Mouse (Mus musculus): ENCODE data around the gene Npm3. TPM values are rescaled to one million over a fixed set of nuclear protein-coding genes. Genes with fewer than 3 reads are reported as not detected.
A peak's percentile ranks its signal among the peaks of the same experiment; 100 is the strongest.

Npm3 gene
- polyA plus RNA-seq, 1 experiment from 2014 or later: 7.4 TPM

- DNase-seq (ENCODE audit: low spot score): no peak
- Histone ChIP-seq H3K4me1 (replicated peaks; ENCODE audit: control insufficient read depth, insufficient read depth, low read length) (no peaks in the 10 kb centered on the region; the same call in 1 of the 2 replicates), H3K9ac (ENCODE audit: low read depth, low read length) (no peak overlapping the region), H3K27ac (ENCODE audit: low read depth, low read length) (no peak overlapping the region), H3K27me3 (ENCODE audit: control insufficient read depth, insufficient read depth, low read length) (no peaks in the 10 kb centered on the region), H3K4me2 (replicated peaks; ENCODE audit: low read depth, low read length) (no peak overlapping the region), H3K4me3 (ENCODE audit: low read depth, low read length) (no peak overlapping the region), H3K9me3 (ENCODE audit: control insufficient read depth, low read length) (no peaks in the 10 kb centered on the region), H3K36me3 (ENCODE audit: control insufficient read depth, insufficient read depth, low read length) (peaks cover 12% of the 10 kb centered on the region; the same call in 1 of the 2 replicates)
- 78% methylated on average over 2 of the region's 2 CpGs for WGBS
- ATAC-seq (ENCODE audit: low FRiP score): no peak
Observed at GRCm38 (mm10) chr19:45775486-45775885, 26.1 kb upstream of the Npm3 start.

GRCm38 (mm10) chr19:45771501-45771900, 22.1 kb upstream of the Npm3 start:
- DNase-seq (ENCODE audit: low spot score) (no peak), ATAC-seq (ENCODE audit: low FRiP score) (no peak)
- H3K4me3 ChIP-seq (ENCODE audit: low read depth, low read length): no peak overlapping the region
- H3K4me2 ChIP-seq (replicated peaks; ENCODE audit: low read depth, low read length): no peak overlapping the region
- WGBS: 96% methylated on average over 5 of the region's 5 CpGs
- no peaks in the 10 kb centered on the region for H3K27me3 ChIP-seq (ENCODE audit: control insufficient read depth, insufficient read depth, low read length)
- no peaks in the 10 kb centered on the region for H3K9me3 ChIP-seq (ENCODE audit: control insufficient read depth, low read length)
- no peak overlapping the region for H3K27ac ChIP-seq (ENCODE audit: low read depth, low read length)
- no peak overlapping the region for H3K9ac ChIP-seq (ENCODE audit: low read depth, low read length)
- H3K36me3 ChIP-seq (ENCODE audit: control insufficient read depth, insufficient read depth, low read length): peaks cover 21% of the 10 kb centered on the region
- H3K4me1 ChIP-seq (replicated peaks; ENCODE audit: control insufficient read depth, insufficient read depth, low read length): no peaks in the 10 kb centered on the region

DNA sequence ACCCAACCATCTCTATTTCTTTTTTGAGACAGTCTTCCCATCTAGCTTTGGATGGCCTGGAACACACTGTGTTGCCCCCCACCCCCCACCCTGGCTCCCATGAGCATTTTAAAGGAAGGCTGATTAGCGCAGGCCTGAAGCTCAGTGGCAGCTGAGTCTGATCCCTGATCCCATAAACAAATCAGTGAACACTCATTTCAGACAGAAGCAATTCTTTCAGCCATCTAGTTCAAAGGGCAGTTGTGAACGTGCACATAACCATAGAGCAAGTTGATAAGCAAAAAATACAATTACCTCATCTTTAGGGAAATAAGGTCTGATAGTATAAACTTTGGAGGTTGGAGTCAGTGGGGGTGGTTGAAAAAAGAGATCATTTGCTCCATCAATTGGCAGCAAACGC, 11.4 kb upstream of the Npm3 start:
- H3K27me3 ChIP-seq (ENCODE audit: control insufficient read depth, insufficient read depth, low read length): no peaks in the 10 kb centered on the region
- no peak overlapping the region for H3K4me3 ChIP-seq (ENCODE audit: low read depth, low read length)
- H3K36me3 ChIP-seq (ENCODE audit: control insufficient read depth, insufficient read depth, low read length): peaks cover 32% of the 10 kb centered on the region
- H3K4me2 ChIP-seq (replicated peaks; ENCODE audit: low read depth, low read length): no peak overlapping the region
- no peak for DNase-seq (ENCODE audit: low spot score)
- no peaks in the 10 kb centered on the region for H3K9me3 ChIP-seq (ENCODE audit: control insufficient read depth, low read length)
- no peak overlapping the region for H3K9ac ChIP-seq (ENCODE audit: low read depth, low read length)
- WGBS: 94% methylated on average over 3 of the region's 3 CpGs
- no peak for ATAC-seq (ENCODE audit: low FRiP score)
- H3K4me1 ChIP-seq (replicated peaks; ENCODE audit: control insufficient read depth, insufficient read depth, low read length): no peaks in the 10 kb centered on the region
- no peak overlapping the region for H3K27ac ChIP-seq (ENCODE audit: low read depth, low read length)

- WGBS: 93% methylated on average over 5 of the region's 5 CpGs
- DNase-seq (ENCODE audit: low spot score) (no peak), ATAC-seq (ENCODE audit: low FRiP score) (no peak)
- H3K9ac ChIP-seq (ENCODE audit: low read depth, low read length): no peak overlapping the region
- no peak overlapping the region for H3K27ac ChIP-seq (ENCODE audit: low read depth, low read length)
- no peaks in the 10 kb centered on the region for H3K9me3 ChIP-seq (ENCODE audit: control insufficient read depth, low read length)
- no peak overlapping the region for H3K4me3 ChIP-seq (ENCODE audit: low read depth, low read length)
- peaks cover 41% of the 10 kb centered on the region for H3K36me3 ChIP-seq (ENCODE audit: control insufficient read depth, insufficient read depth, low read length)
- no peak overlapping the region for H3K4me2 ChIP-seq (replicated peaks; ENCODE audit: low read depth, low read length)
- no peaks in the 10 kb centered on the region for H3K4me1 ChIP-seq (replicated peaks; ENCODE audit: control insufficient read depth, insufficient read depth, low read length)
- H3K27me3 ChIP-seq (ENCODE audit: control insufficient read depth, insufficient read depth, low read length): no peaks in the 10 kb centered on the region
Observed at GRCm38 (mm10) chr19:45758671-45759070, 9.3 kb upstream of the Npm3 start.

DNA sequence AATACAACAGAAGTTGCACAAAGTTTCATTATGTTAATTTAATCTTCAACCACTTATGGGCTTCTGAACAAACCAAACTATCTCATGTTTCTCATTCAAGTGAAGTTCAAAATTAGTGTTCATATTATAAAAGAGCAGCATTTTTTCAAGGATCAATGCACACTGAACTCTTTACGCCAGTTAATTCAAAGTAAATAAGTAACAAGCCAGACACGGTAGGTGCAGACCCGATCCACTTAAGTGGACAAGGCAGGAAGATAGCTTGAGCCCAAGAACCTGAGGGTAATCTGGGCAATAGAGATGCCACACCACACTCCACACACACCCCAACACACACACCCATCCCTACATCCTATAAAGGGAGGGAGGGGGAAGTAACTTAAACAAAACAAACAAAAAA, 4.2 kb upstream of the Npm3 start:
- H3K27ac ChIP-seq (ENCODE audit: low read depth, low read length): no peak overlapping the region
- H3K27me3 ChIP-seq (ENCODE audit: control insufficient read depth, insufficient read depth, low read length): no peaks in the 10 kb centered on the region
- DNase-seq (ENCODE audit: low spot score): no peak
- H3K36me3 ChIP-seq (ENCODE audit: control insufficient read depth, insufficient read depth, low read length): peaks cover 25% of the 10 kb centered on the region
- no peak overlapping the region for H3K4me2 ChIP-seq (replicated peaks; ENCODE audit: low read depth, low read length)
- WGBS: 97% methylated on average over 3 of the region's 3 CpGs
- peaks cover 3% of the 10 kb centered on the region for H3K4me1 ChIP-seq (replicated peaks; ENCODE audit: control insufficient read depth, insufficient read depth, low read length)
- ATAC-seq (ENCODE audit: low FRiP score): no peak
- H3K4me3 ChIP-seq (ENCODE audit: low read depth, low read length): no peak overlapping the region
- H3K9me3 ChIP-seq (ENCODE audit: control insufficient read depth, low read length): no peaks in the 10 kb centered on the region
- no peak overlapping the region for H3K9ac ChIP-seq (ENCODE audit: low read depth, low read length)

DNA sequence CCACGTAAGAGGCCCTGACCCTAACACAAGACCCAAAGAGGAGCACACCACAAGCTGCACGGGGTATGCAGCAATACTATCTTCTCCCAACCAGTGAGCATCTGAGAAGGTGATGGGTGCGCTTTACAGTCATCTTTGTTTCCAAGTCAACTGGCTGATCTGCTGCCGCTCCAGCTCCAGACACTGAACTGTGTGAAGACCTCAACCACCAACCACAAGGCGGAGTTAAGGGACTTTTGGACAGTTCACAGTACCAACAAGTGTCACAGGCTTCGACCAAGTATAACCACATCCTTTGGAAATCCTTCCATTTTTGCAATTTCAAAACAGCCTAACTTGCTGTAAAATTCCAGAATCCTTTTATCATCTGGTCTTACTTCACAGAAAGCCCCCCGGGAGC, 2.5 kb upstream of the Npm3 start:
- H3K9ac ChIP-seq (ENCODE audit: low read depth, low read length): no peak overlapping the region
- H3K36me3 ChIP-seq (ENCODE audit: control insufficient read depth, insufficient read depth, low read length): peaks cover 20% of the 10 kb centered on the region
- no peak overlapping the region for H3K27ac ChIP-seq (ENCODE audit: low read depth, low read length)
- H3K9me3 ChIP-seq (ENCODE audit: control insufficient read depth, low read length): no peaks in the 10 kb centered on the region
- 91% methylated on average over 7 of the region's 7 CpGs for WGBS
- H3K4me2 ChIP-seq (replicated peaks; ENCODE audit: low read depth, low read length): no peak overlapping the region
- H3K4me1 ChIP-seq (replicated peaks; ENCODE audit: control insufficient read depth, insufficient read depth, low read length): peaks cover 3% of the 10 kb centered on the region
- ATAC-seq (ENCODE audit: low FRiP score) (no peak), DNase-seq (ENCODE audit: low spot score) (no peak)
- no peak overlapping the region for H3K4me3 ChIP-seq (ENCODE audit: low read depth, low read length)
- peaks cover 2% of the 10 kb centered on the region; the same call in 1 of the 2 replicates for H3K27me3 ChIP-seq (ENCODE audit: control insufficient read depth, insufficient read depth, low read length)

DNA sequence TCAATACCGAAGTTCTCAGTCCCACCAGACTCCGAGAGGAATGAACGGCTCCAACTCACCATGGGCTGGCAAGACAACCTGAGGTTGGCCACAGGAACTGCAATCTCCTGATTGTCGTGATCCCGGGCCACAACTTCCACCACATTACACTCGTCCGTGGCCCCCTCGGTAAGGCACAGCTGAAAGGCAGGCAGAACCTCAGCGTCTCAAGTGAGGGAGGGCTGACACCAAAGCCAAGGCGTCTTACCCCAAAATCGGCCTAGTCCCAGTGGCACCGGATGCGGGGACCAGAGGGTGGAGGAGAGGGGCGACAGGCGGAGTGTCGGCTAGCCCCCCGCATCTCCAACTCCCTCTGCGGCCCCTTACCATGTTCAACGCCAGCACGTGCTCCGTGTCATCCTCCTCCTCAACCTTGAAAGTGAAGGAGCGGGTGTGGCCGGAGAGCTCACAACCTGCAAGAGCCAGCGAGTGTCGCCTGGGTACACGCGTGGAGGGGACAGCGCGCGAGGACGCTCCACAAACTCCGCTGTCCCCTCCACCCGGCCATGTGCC, 624 bp downstream of the Npm3 start:
- Histone ChIP-seq H3K27ac (ENCODE audit: low read depth, low read length) (no peak overlapping the region), H3K36me3 (ENCODE audit: control insufficient read depth, insufficient read depth, low read length) (peaks cover 5% of the 10 kb centered on the region), H3K9ac (ENCODE audit: low read depth, low read length) (peak overlapping the region; percentile 79), H3K4me1 (replicated peaks; ENCODE audit: control insufficient read depth, insufficient read depth, low read length) (peaks cover 6% of the 10 kb centered on the region), H3K4me2 (replicated peaks; ENCODE audit: low read depth, low read length) (peak overlapping the region; percentile 97), H3K4me3 (ENCODE audit: low read depth, low read length) (peak overlapping the region; percentile 80), H3K27me3 (ENCODE audit: control insufficient read depth, insufficient read depth, low read length) (peaks cover 30% of the 10 kb centered on the region), H3K9me3 (ENCODE audit: control insufficient read depth, low read length) (no peaks in the 10 kb centered on the region)
- WGBS: 3% methylated on average over 33 of the region's 33 CpGs
- peak; percentile 41 for DNase-seq (ENCODE audit: low spot score)
- ATAC-seq (ENCODE audit: low FRiP score): no peak; the same call in 1 of the 2 replicates

- no peak for DNase-seq (ENCODE audit: low spot score)
- peak overlapping the region; percentile 97 for H3K4me2 ChIP-seq (replicated peaks; ENCODE audit: low read depth, low read length)
- H3K9me3 ChIP-seq (ENCODE audit: control insufficient read depth, low read length): no peaks in the 10 kb centered on the region
- peaks cover 6% of the 10 kb centered on the region for H3K4me1 ChIP-seq (replicated peaks; ENCODE audit: control insufficient read depth, insufficient read depth, low read length)
- 55% methylated on average over 9 of the region's 9 CpGs for WGBS
- no peak overlapping the region for H3K9ac ChIP-seq (ENCODE audit: low read depth, low read length)
- ATAC-seq (ENCODE audit: low FRiP score): no peak
- H3K27me3 ChIP-seq (ENCODE audit: control insufficient read depth, insufficient read depth, low read length): peaks cover 36% of the 10 kb centered on the region
- H3K27ac ChIP-seq (ENCODE audit: low read depth, low read length): no peak overlapping the region
- no peak overlapping the region for H3K4me3 ChIP-seq (ENCODE audit: low read depth, low read length)
- peaks cover 3% of the 10 kb centered on the region; the same call in 1 of the 2 replicates for H3K36me3 ChIP-seq (ENCODE audit: control insufficient read depth, insufficient read depth, low read length)
Observed at GRCm38 (mm10) chr19:45748206-45748605, 1.2 kb downstream of the Npm3 start.

DNA sequence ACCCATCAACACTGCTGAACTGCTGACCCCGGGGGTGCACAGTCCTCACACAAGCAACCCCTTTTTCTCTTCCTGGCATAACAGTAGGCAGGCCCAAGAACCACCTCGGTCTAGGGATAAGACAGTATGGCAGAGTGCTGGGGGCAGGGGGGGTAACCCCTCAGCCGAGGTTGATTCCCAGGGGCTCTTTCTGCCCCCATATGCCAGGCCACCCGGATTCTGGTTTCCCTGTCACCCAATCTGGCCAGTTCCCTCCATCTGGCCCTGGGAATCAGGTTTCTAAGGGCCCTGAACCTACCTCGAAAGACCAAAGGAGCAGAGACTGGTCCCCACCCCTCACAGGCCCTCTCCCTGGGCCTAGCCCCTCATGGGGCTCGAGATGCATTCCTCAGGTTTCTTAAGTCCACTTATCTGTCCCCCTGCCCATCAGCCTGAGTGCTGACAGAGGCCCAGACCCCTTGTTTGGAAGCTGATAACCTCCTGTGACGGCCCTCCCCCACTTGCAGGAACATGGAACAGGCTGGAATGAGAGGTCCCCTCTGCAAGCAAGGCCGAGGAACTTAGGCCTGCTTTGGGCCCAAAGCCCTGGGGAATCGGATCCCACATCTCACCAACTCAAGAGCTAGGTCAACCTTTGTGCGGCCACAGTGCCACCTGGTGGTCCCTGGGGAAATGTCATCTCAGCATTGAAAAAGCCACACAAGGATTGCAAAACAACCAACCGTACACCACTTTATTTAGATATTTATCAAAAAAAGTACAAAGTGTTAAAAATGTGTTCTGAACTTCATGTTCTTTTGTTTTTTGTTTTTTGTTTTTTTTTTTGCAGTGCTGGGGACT, 2.1 kb downstream of the Npm3 start:
- Histone ChIP-seq H3K4me3 (ENCODE audit: low read depth, low read length) (no peak overlapping the region), H3K4me1 (replicated peaks; ENCODE audit: control insufficient read depth, insufficient read depth, low read length) (peaks cover 11% of the 10 kb centered on the region), H3K27ac (ENCODE audit: low read depth, low read length) (no peak overlapping the region), H3K4me2 (replicated peaks; ENCODE audit: low read depth, low read length) (no peak overlapping the region), H3K9me3 (ENCODE audit: control insufficient read depth, low read length) (no peaks in the 10 kb centered on the region), H3K27me3 (ENCODE audit: control insufficient read depth, insufficient read depth, low read length) (peaks cover 45% of the 10 kb centered on the region), H3K36me3 (ENCODE audit: control insufficient read depth, insufficient read depth, low read length) (peaks cover 3% of the 10 kb centered on the region; the same call in 1 of the 2 replicates), H3K9ac (ENCODE audit: low read depth, low read length) (no peak overlapping the region)
- peak; percentile 91 for DNase-seq (ENCODE audit: low spot score)
- WGBS: 36% methylated on average over 11 of the region's 11 CpGs
- no peak for ATAC-seq (ENCODE audit: low FRiP score)
